Mouse (Mus musculus) kidney, embryonic 15.5 days (tissue): ENCODE measurements around the gene Dedd2. TPM values are rescaled to one million over a fixed set of nuclear protein-coding genes. Genes with fewer than 3 reads are reported as not detected.
A peak's percentile ranks its signal among the peaks of the same experiment; 100 is the strongest.

Source experiments
- ATAC-seq: fragments of 200-750 bp; cut with Nextera tagmentation; replicated peaks from 2 replicates; pipeline ENCODE4 v1.8.0; 2017; ENCODE audit warnings: moderate TSS enrichment; ENCODE audit not compliant: low FRiP score
- H3K27ac ChIP-seq: fragments of 300-500 bp; sonication (generic); 2 replicates; pipeline ENCODE4 v1.5.1; 2015; ENCODE audit warnings: mild to moderate bottlenecking, inconsistent platforms
- H3K27me3 ChIP-seq: fragments of 300-500 bp; sonication (generic); 2 replicates; pipeline ENCODE4 v1.6.1; 2015; ENCODE audit warnings: inconsistent platforms
- H3K36me3 ChIP-seq: fragments of 300-500 bp; sonication (generic); 2 replicates; pipeline ENCODE4 v1.6.1; 2015; ENCODE audit warnings: inconsistent platforms
- H3K4me1 ChIP-seq: fragments of 300-500 bp; sonication (generic); 2 replicates; pipeline ENCODE4 v1.6.1; 2015; ENCODE audit warnings: inconsistent platforms
- H3K4me2 ChIP-seq: fragments of 300-500 bp; sonication (generic); 2 replicates; pipeline ENCODE4 v1.6.1; 2015; ENCODE audit warnings: moderate library complexity, mild to moderate bottlenecking, inconsistent platforms
- H3K4me3 ChIP-seq: fragments of 300-500 bp; sonication (generic); replicated peaks from 2 replicates; pipeline ENCODE4 v1.5.1; 2015; ENCODE audit warnings: mild to moderate bottlenecking, inconsistent platforms
- H3K9ac ChIP-seq: fragments of 300-500 bp; sonication (generic); 2 replicates; pipeline ENCODE4 v1.6.1; 2015; ENCODE audit warnings: mild to moderate bottlenecking, inconsistent platforms
- H3K9me3 ChIP-seq: fragments of 300-500 bp; sonication (generic); replicated peaks from 2 replicates; pipeline ENCODE4 v1.6.1; 2016; ENCODE audit warnings: inconsistent platforms
- WGBS: fragments of 180-500 bp; shearing (Covaris S2); methylation state at CpG from one replicate; pipeline ENCODE4 v1.1.7; 2015; ENCODE audit warnings: mixed read lengths; 5-methylcytosine and 5-hydroxymethylcytosine counted together
- polyA plus RNA-seq: library from polyadenylated mRNA; unstranded; fragments of >200 nt; fragmentation: Nextera tagmentation; extraction: Ambion mirVana; gene quantifications from 2 replicates; pipeline ENCODE4 v1.2.1, GENCODE M21; 2015

Gene Dedd2
- polyA plus RNA-seq, 1 experiment from 2014 or later = 10.2 TPM

GRCm38 (mm10) chr7:25181331-25181790 is 39.1 kb downstream of the Dedd2 start:
- Histone ChIP-seq H3K27ac (no peak overlapping the region), H3K4me2 (0 out of 2 replicates have a peak overlapping the region, but pooled peaks have one; percentile 31), H3K9ac (no peak overlapping the region), H3K36me3 (no peaks in the 10 kb centered on the region), H3K4me3 (0 out of 2 replicates have a peak overlapping the region, but pooled peaks have one; percentile 8), H3K4me1 (peaks cover 21% of the 10 kb centered on the region), H3K9me3 (no peaks in the 10 kb centered on the region), H3K27me3 (peaks cover 87% of the 10 kb centered on the region)
- 2% methylated on average over 15 of the region's 15 CpGs for WGBS
- no peak for ATAC-seq

DNA sequence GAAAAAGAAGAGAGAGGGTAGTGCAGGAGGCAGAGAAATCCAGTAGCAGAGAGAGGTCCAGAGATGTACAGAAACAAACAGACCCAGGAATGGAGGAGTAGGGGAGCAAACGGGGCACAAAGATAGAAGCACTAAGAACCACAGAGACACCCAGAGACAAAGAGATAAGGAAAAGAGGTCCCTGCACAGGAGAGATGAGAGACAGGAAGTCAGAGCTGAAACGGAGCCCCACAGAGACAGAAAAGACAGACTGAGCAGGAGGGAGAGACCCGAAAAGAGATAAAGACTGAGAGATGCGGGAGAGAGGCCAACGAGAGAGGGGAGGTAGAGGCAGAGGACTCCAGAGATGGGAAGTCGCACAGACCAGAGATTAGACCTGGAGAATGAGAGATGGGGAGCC is 39.9 kb downstream of the Dedd2 start:
- WGBS = 3% methylated on average over 6 of the region's 6 CpGs
- no peaks in the 10 kb centered on the region for H3K36me3 ChIP-seq
- H3K4me1 ChIP-seq = peaks cover 21% of the 10 kb centered on the region
- no peak overlapping the region for H3K4me3 ChIP-seq
- no peaks in the 10 kb centered on the region for H3K9me3 ChIP-seq
- no peak overlapping the region for H3K27ac ChIP-seq
- no peak overlapping the region for H3K4me2 ChIP-seq
- ATAC-seq = no peak
- peaks cover 93% of the 10 kb centered on the region for H3K27me3 ChIP-seq
- H3K9ac ChIP-seq = no peak overlapping the region

GRCm38 (mm10) chr7:25179606-25180161 is 40.7 kb downstream of the Dedd2 start, which contains the start of gene Pou2f2:
Gene Pou2f2 (minus strand): TSS chr7:25179726.
- Histone ChIP-seq H3K9me3 (no peaks in the 10 kb centered on the region), H3K4me3 (peak within 1 kb of the TSS; percentile 53), H3K4me1 (peaks cover 21% of the 10 kb centered on the region), H3K4me2 (peak within 1 kb of the TSS; percentile 92), H3K27ac (no peak within 1 kb of the TSS), H3K9ac (0 out of 2 replicates have a peak within 1 kb of the TSS, but pooled peaks have one; percentile 14), H3K36me3 (no peaks in the 10 kb centered on the region), H3K27me3 (peaks cover 95% of the 10 kb centered on the region)
- under 1% methylated on average over 33 of the region's 56 CpGs for WGBS
- ATAC-seq = peak; percentile 88

GRCm38 (mm10) chr7:25178787-25179605 is 41.4 kb downstream of the Dedd2 start:
- peak; percentile 75 for ATAC-seq
- WGBS = under 1% methylated on average over 50 of the region's 56 CpGs
- Histone ChIP-seq H3K36me3 (no peaks in the 10 kb centered on the region), H3K9me3 (no peaks in the 10 kb centered on the region), H3K27ac (no peak overlapping the region), H3K9ac (0 out of 2 replicates have a peak overlapping the region, but pooled peaks have one; percentile 14), H3K4me2 (peak overlapping the region; percentile 92), H3K4me3 (peak overlapping the region; percentile 53), H3K27me3 (peaks cover 88% of the 10 kb centered on the region), H3K4me1 (peaks cover 21% of the 10 kb centered on the region)

- peaks cover 21% of the 10 kb centered on the region for H3K4me1 ChIP-seq
- H3K4me3 ChIP-seq = peak overlapping the region; percentile 53
- peaks cover 82% of the 10 kb centered on the region for H3K27me3 ChIP-seq
- no peaks in the 10 kb centered on the region for H3K9me3 ChIP-seq
- no peaks in the 10 kb centered on the region for H3K36me3 ChIP-seq
- no peak overlapping the region for H3K9ac ChIP-seq
- under 1% methylated on average over 17 of the region's 17 CpGs for WGBS
- H3K27ac ChIP-seq = no peak overlapping the region
- peak overlapping the region; percentile 92 for H3K4me2 ChIP-seq
- ATAC-seq = no peak
Measured at GRCm38 (mm10) chr7:25178317-25178716, 42.1 kb downstream of the Dedd2 start.

- H3K9me3 ChIP-seq = no peaks in the 10 kb centered on the region
- no peak overlapping the region for H3K4me3 ChIP-seq
- no peak overlapping the region for H3K27ac ChIP-seq
- peaks cover 50% of the 10 kb centered on the region for H3K27me3 ChIP-seq
- ATAC-seq = no peak
- no peaks in the 10 kb centered on the region for H3K36me3 ChIP-seq
- peaks cover 12% of the 10 kb centered on the region for H3K4me1 ChIP-seq
- H3K4me2 ChIP-seq = no peak overlapping the region
- no peak overlapping the region for H3K9ac ChIP-seq
- 66% methylated on average over 11 of the region's 11 CpGs for WGBS
Measured at GRCm38 (mm10) chr7:25174343-25174742, 46.1 kb downstream of the Dedd2 start.

DNA sequence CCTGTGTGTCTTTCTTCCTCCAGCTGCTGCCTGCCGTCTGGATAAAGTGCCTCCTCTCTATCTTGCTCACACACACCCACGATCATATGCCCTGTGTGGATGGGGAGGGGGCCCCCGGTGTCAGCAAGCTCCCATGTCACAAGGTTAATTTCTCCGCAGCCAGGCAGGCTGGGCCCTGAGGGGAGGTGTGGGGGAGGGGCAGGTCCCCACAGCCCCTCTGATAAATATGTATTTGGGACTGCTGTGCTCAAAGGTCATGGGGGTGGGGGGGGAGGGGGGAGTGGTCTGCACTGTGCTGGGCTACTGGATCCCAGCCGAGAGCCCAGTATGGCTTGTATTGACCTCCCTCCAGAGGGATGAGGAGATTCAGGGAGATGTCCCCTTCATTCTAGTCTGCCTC is 47.7 kb downstream of the Dedd2 start:
- no peak for ATAC-seq
- 21% methylated on average over 5 of the region's 5 CpGs for WGBS
- Histone ChIP-seq H3K9ac (no peak overlapping the region), H3K9me3 (no peaks in the 10 kb centered on the region), H3K36me3 (no peaks in the 10 kb centered on the region), H3K27ac (no peak overlapping the region), H3K4me1 (no peaks in the 10 kb centered on the region), H3K4me3 (no peak overlapping the region), H3K4me2 (no peak overlapping the region), H3K27me3 (peaks cover 34% of the 10 kb centered on the region)

- no peak for ATAC-seq
- H3K4me1 ChIP-seq = no peaks in the 10 kb centered on the region
- no peak overlapping the region for H3K9ac ChIP-seq
- no peak overlapping the region for H3K4me2 ChIP-seq
- H3K36me3 ChIP-seq = no peaks in the 10 kb centered on the region
- H3K9me3 ChIP-seq = no peaks in the 10 kb centered on the region
- no peak overlapping the region for H3K27ac ChIP-seq
- WGBS = 39% methylated on average over 3 of the region's 3 CpGs
- H3K4me3 ChIP-seq = no peak overlapping the region
- peaks cover 13% of the 10 kb centered on the region for H3K27me3 ChIP-seq
Measured at GRCm38 (mm10) chr7:25170583-25170982, 49.8 kb downstream of the Dedd2 start.

- Histone ChIP-seq H3K4me3 (no peak overlapping the region), H3K9me3 (no peaks in the 10 kb centered on the region), H3K4me1 (no peaks in the 10 kb centered on the region), H3K27me3 (peaks cover 7% of the 10 kb centered on the region), H3K9ac (no peak overlapping the region), H3K27ac (no peak overlapping the region), H3K36me3 (no peaks in the 10 kb centered on the region), H3K4me2 (no peak overlapping the region)
- ATAC-seq = no peak
- 84% methylated on average over 5 of the region's 5 CpGs for WGBS
Measured at GRCm38 (mm10) chr7:25166106-25166505, 54.3 kb downstream of the Dedd2 start.

GRCm38 (mm10) chr7:25156158-25156648 is 64.2 kb downstream of the Dedd2 start:
- Histone ChIP-seq H3K9ac (no peak overlapping the region), H3K4me1 (peaks cover 44% of the 10 kb centered on the region), H3K4me2 (0 out of 2 replicates have a peak overlapping the region, but pooled peaks have one; percentile 25), H3K27ac (no peak overlapping the region), H3K27me3 (peaks cover 26% of the 10 kb centered on the region), H3K4me3 (no peak overlapping the region), H3K9me3 (no peaks in the 10 kb centered on the region), H3K36me3 (no peaks in the 10 kb centered on the region)
- WGBS = 38% methylated on average over 14 of the region's 14 CpGs
- ATAC-seq = no peak

GRCm38 (mm10) chr7:25155469-25156157 is 64.8 kb downstream of the Dedd2 start:
- Histone ChIP-seq H3K36me3 (no peaks in the 10 kb centered on the region), H3K4me3 (no peak overlapping the region), H3K27ac (no peak overlapping the region), H3K4me2 (peak overlapping the region; percentile 25; the same call in 1 of the 2 replicates), H3K4me1 (peaks cover 50% of the 10 kb centered on the region), H3K9ac (no peak overlapping the region), H3K9me3 (no peaks in the 10 kb centered on the region), H3K27me3 (peaks cover 32% of the 10 kb centered on the region)
- WGBS = 15% methylated on average over 17 of the region's 17 CpGs
- ATAC-seq = peak; percentile 55; the same call in 1 of the 2 replicates
